Mouse (Mus musculus): Measurements from ENCODE around the gene Lef1.

- TF ChIP-seq CTCF (IDR thresholded peaks at IDR 0.05; ENCODE audit: low read depth) (no peak), EP300 (IDR thresholded peaks at IDR 0.05; ENCODE audit: low read depth) (no peak)
These were observed 31.3 kb downstream of the Lef1 start for GRCm38 (mm10) chr3:131141546-131141945.

Measured in liver, embryonic 14.5 days (tissue).